Comparison of ENCODE assay signal across 8 mouse cellular contexts in the genomic region with DNA sequence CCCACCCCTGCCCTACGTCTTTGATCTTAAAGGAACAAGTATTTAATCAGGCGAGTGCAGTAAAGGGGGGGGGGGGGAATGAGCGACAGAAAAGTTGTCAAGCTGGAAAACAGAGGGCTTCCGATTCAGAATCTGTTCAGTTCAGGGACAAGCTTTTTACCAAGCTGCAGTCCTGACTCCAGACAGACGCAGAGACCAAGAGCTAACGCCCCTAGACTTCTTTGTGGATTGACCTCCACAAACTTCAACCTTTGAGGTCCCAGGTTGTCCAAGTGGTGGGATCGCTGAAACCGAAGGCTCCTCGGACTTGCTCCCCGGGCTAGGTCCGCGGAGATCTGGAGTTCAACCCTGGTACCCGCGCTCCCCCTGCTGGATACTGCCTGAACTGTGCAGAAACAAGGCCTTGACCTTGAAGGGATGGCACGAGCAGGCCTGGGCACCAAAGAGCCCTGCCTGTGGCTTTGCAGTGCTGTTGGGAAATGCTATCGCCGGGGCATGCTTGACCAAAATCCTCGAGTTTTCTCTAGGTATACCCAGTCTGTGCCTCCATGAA. TPM values are rescaled to one million over a fixed set of nuclear protein-coding genes. Genes with fewer than 3 reads are reported as not detected.
DNase-seq lines count a peak whose midpoint lies in the region; ATAC-seq and TF ChIP-seq lines count a peak whose summit lies in the region.

No protein-coding gene starts in this region.

- H3K79me2 ChIP-seq in MEL (ENCODE audit: control insufficient read depth, insufficient read depth, low read length, poor library complexity): no peaks in the 10 kb centered on the region

- peak; percentile 85 for DNase-seq in MEL (ENCODE audit: low read depth, low spot score)
- DNase-seq in cerebellum, adult 2 months: peak; percentile 83 to 93
- DNase-seq in forebrain, postnatal 0 days: peak; percentile 89
- peak; percentile 95 to 97 for DNase-seq in heart, postnatal 36 days
- DNase-seq in layer of hippocampus, adult 18-20 months (ENCODE audit: low spot score in 2 of 2): peak; percentile 78 to 93
- peak; percentile 84 for DNase-seq in thymus, postnatal 0 days (ENCODE audit: low spot score)

- TF ChIP-seq EP300 in MEL (IDR thresholded peaks at IDR 0.05; ENCODE audit: low read depth in 1 of 2, low read length in 2 of 2): no peak

- peaks cover 0 to 4% of the 10 kb centered on the region in 2 experiments; a peak in 2 of 4 replicates for H3K36me3 ChIP-seq in MEL (ENCODE audit: control insufficient read depth in 1 of 2, insufficient read depth in 2 of 2, low read length in 2 of 2)
- no peaks in the 10 kb centered on the region for H3K36me3 ChIP-seq in forebrain, postnatal 0 days (ENCODE audit: insufficient read depth)
- H3K36me3 ChIP-seq in lung, embryonic 15.5 days: no peaks in the 10 kb centered on the region

- H3K9ac ChIP-seq in MEL (ENCODE audit: control insufficient read depth, low read depth, low read length, poor library complexity, severe bottlenecking): peak overlapping the region; percentile 57
- peak overlapping the region; percentile 68 for H3K9ac ChIP-seq in forebrain, postnatal 0 days
- peak overlapping the region; percentile 24; the same call in 1 of the 2 replicates for H3K9ac ChIP-seq in lung, embryonic 15.5 days

- peak overlapping the region; percentile 65 for H3K4me2 ChIP-seq in forebrain, postnatal 0 days (ENCODE audit: low read depth)
- peak overlapping the region; percentile 68 for H3K4me2 ChIP-seq in lung, embryonic 15.5 days

- peaks cover 0 to 16% of the 10 kb centered on the region in 2 experiments; a peak in 2 of 4 replicates for H3K4me1 ChIP-seq in MEL (ENCODE audit: control insufficient read depth in 1 of 2, insufficient read depth in 2 of 2, low read length in 2 of 2)
- H3K4me1 ChIP-seq in cerebellum, adult 2 months (ENCODE audit: control insufficient read depth, insufficient read depth, low read length): peaks cover 4% of the 10 kb centered on the region; the same call in 1 of the 2 replicates
- H3K4me1 ChIP-seq in forebrain, postnatal 0 days (ENCODE audit: insufficient read depth): peaks cover 12% of the 10 kb centered on the region
- peaks cover 13% of the 10 kb centered on the region for H3K4me1 ChIP-seq in lung, embryonic 15.5 days
- peaks cover 27% of the 10 kb centered on the region for H3K4me1 ChIP-seq in olfactory bulb, adult 2 months (ENCODE audit: control insufficient read depth, insufficient read depth, low read length)

- 5% methylated on average over 18 of the region's 18 CpGs for WGBS in cerebellum, adult 2 months
- 3% methylated on average over 18 of the region's 18 CpGs for WGBS in forebrain, postnatal 0 days
- 3% methylated on average over 18 of the region's 18 CpGs for WGBS in lung, embryonic 15.5 days
- 3% methylated on average over 18 of the region's 18 CpGs for WGBS in olfactory bulb, adult 2 months

- intact Hi-C loops in heart, postnatal 36 days (cut with DNase I): loop anchor here (1.0 to 10.0 kb wide), 2 partner anchors 166 to 270 kb away; no protein-coding TSS in a partner anchor

- H3K27ac ChIP-seq in MEL (ENCODE audit: control insufficient read depth, low read depth, low read length): no peak overlapping the region
- no peak overlapping the region for H3K27ac ChIP-seq in cerebellum, adult 2 months (ENCODE audit: insufficient read depth, low read length)
- H3K27ac ChIP-seq in forebrain, postnatal 0 days (ENCODE audit: low read depth, low read length): peak overlapping the region; percentile 95
- no peak overlapping the region for H3K27ac ChIP-seq in lung, embryonic 15.5 days
- no peak overlapping the region for H3K27ac ChIP-seq in olfactory bulb, adult 2 months (ENCODE audit: insufficient read depth, low read depth, low read length)

- H3K4me3 ChIP-seq in MEL (ENCODE audit: control insufficient read depth in 1 of 2, insufficient read depth in 1 of 2, low read depth in 2 of 2, low read length in 2 of 2): peak overlapping the region; percentile 36 to 70
- H3K4me3 ChIP-seq in cerebellum, adult 2 months (replicated peaks; ENCODE audit: insufficient read depth, low read depth, low read length): no peak overlapping the region
- H3K4me3 ChIP-seq in forebrain, postnatal 0 days (ENCODE audit: low read depth, low read length): peak overlapping the region; percentile 52
- H3K4me3 ChIP-seq in lung, embryonic 15.5 days: peak overlapping the region; percentile 42
- peak overlapping the region; percentile 27 for H3K4me3 ChIP-seq in olfactory bulb, adult 2 months (ENCODE audit: insufficient read depth, low read depth, low read length)

- H3K27me3 ChIP-seq in MEL (ENCODE audit: control insufficient read depth in 1 of 2, insufficient read depth in 2 of 2, low read length in 2 of 2): no peaks in the 10 kb centered on the region
- H3K27me3 ChIP-seq in cerebellum, adult 2 months (ENCODE audit: control insufficient read depth, insufficient read depth, low read length): no peaks in the 10 kb centered on the region
- H3K27me3 ChIP-seq in forebrain, postnatal 0 days (ENCODE audit: insufficient read depth, low read length): peaks cover 3% of the 10 kb centered on the region; the same call in 1 of the 2 replicates
- peaks cover 61% of the 10 kb centered on the region for H3K27me3 ChIP-seq in lung, embryonic 15.5 days

- no peak for TF ChIP-seq POLR2A in MEL (IDR thresholded peaks at IDR 0.05; ENCODE audit: control insufficient read depth in 1 of 2, insufficient read depth in 1 of 2, low read depth in 1 of 2, low read length in 2 of 2, poor library complexity in 1 of 2)
- no peak for TF ChIP-seq POLR2A in cerebellum, adult 2 months (IDR thresholded peaks at IDR 0.05; ENCODE audit: borderline replicate concordance, insufficient read depth, low read length)
- no peak for TF ChIP-seq POLR2A in olfactory bulb, adult 2 months (IDR thresholded peaks at IDR 0.05; ENCODE audit: insufficient read depth, low read depth, low read length)

- TF ChIP-seq CTCF in MEL (IDR thresholded peaks at IDR 0.05 in 2 of 3, conservative IDR thresholded peaks at IDR 0.05 in 1 of 3; ENCODE audit: control insufficient read depth in 1 of 3, insufficient read depth in 1 of 3, low read depth in 2 of 3, low read length in 3 of 3, poor library complexity in 1 of 3, severe bottlenecking in 1 of 3): peak; percentile 85 to 93 (median 89)
- TF ChIP-seq CTCF in cerebellum, adult 2 months (IDR thresholded peaks at IDR 0.05; ENCODE audit: borderline replicate concordance, insufficient read depth, low read depth, low read length): peak; percentile 99
- peak; percentile 96 for TF ChIP-seq CTCF in forebrain, postnatal 0 days (IDR thresholded peaks at IDR 0.05; ENCODE audit: low read depth)
- peak; percentile 95 for TF ChIP-seq CTCF in olfactory bulb, adult 2 months (IDR thresholded peaks at IDR 0.05; ENCODE audit: insufficient read depth, low read depth, low read length)

- ATAC-seq in forebrain, postnatal 0 days: peak; percentile 16; the same call in 1 of the 2 replicates
- peak; percentile 80; the same call in 1 of the 2 replicates for ATAC-seq in lung, embryonic 15.5 days (ENCODE audit: borderline replicate concordance, extremely low read depth, low FRiP score, low TSS enrichment)

- no peaks in the 10 kb centered on the region for H3K9me3 ChIP-seq in MEL (replicated peaks; ENCODE audit: insufficient read depth, low read length)
- no peaks in the 10 kb centered on the region for H3K9me3 ChIP-seq in forebrain, postnatal 0 days (ENCODE audit: low read length)
- no peaks in the 10 kb centered on the region for H3K9me3 ChIP-seq in lung, embryonic 15.5 days

- peak; percentile 85 for TF ChIP-seq RAD21 in MEL (IDR thresholded peaks at IDR 0.05; ENCODE audit: low read depth, low read length)

RNA-seq across cellular contexts. Expression of gene Islr2, which starts 0.4 kb away (rescaled TPM):
- total RNA-seq in MEL (2012; rRNA removed): 0.15 TPM in 1 of 2 replicates, not detected in the other
- under 1 TPM in 1 of 2 experiments, not detected in 1; 0.17 TPM for polyA plus RNA-seq in MEL (2012; ENCODE audit: insufficient read depth in 1 of 2, insufficient read length in 2 of 2, low read depth in 1 of 2, low replicate concordance in 2 of 2, missing spikeins in 1 of 2)
- 1.1 and 1.6 TPM in 2 replicates for polyA plus RNA-seq in cerebellum, adult 2 months (2012; rRNA removed)
- total RNA-seq in forebrain, postnatal 0 days (2014; rRNA removed): 612 and 779 TPM in 2 replicates
- polyA plus RNA-seq in forebrain, postnatal 0 days (2015; fragmentation: Nextera tagmentation; extraction: Ambion mirVana): 54.0 and 58.3 TPM in 2 replicates
- 1 to 10 TPM; 1.4 to 2.3 TPM for total RNA-seq in heart, postnatal 36 days (2021)
- 100 to 1,000 TPM; 113 to 122 TPM for total RNA-seq in layer of hippocampus, adult 18-20 months (2021)
- 0.06 and 0.15 TPM in 2 replicates for polyA plus RNA-seq in lung, embryonic 15.5 days (2015; fragmentation: Nextera tagmentation; extraction: Ambion mirVana)
- polyA plus RNA-seq in olfactory bulb, adult 2 months (2012; ENCODE audit: insufficient read depth, insufficient read length, low replicate concordance, missing spikeins): not detected in 2 replicates
- 0.06 TPM in 1 of 2 replicates, not detected in the other for polyA plus RNA-seq in thymus, postnatal 0 days (2015; fragmentation: Nextera tagmentation; extraction: Ambion mirVana)

RNA-seq across cellular contexts. Expression of gene Islr, which starts 0.4 kb away (rescaled TPM):
- total RNA-seq in MEL (2012; rRNA removed): not detected in 2 replicates
- not detected for polyA plus RNA-seq in MEL (2012; ENCODE audit: insufficient read depth in 1 of 2, insufficient read length in 2 of 2, low read depth in 1 of 2, low replicate concordance in 2 of 2, missing spikeins in 1 of 2)
- polyA plus RNA-seq in cerebellum, adult 2 months (2012; rRNA removed): 6.4 and 12.2 TPM in 2 replicates
- 31.0 and 45.8 TPM in 2 replicates for total RNA-seq in forebrain, postnatal 0 days (2014; rRNA removed)
- polyA plus RNA-seq in forebrain, postnatal 0 days (2015; fragmentation: Nextera tagmentation; extraction: Ambion mirVana): 27.4 and 32.2 TPM in 2 replicates
- 10 to 100 TPM; 28.5 to 30.4 TPM for total RNA-seq in heart, postnatal 36 days (2021)
- 10 to 100 TPM; 10.1 to 15.5 TPM for total RNA-seq in layer of hippocampus, adult 18-20 months (2021)
- 89.5 and 89.6 TPM in 2 replicates for polyA plus RNA-seq in lung, embryonic 15.5 days (2015; fragmentation: Nextera tagmentation; extraction: Ambion mirVana)
- polyA plus RNA-seq in olfactory bulb, adult 2 months (2012; ENCODE audit: insufficient read depth, insufficient read length, low replicate concordance, missing spikeins): not detected in 2 replicates
- 11.5 and 14.7 TPM in 2 replicates for polyA plus RNA-seq in thymus, postnatal 0 days (2015; fragmentation: Nextera tagmentation; extraction: Ambion mirVana)

RNA-seq across cellular contexts. Expression of gene Pml, which starts 45.1 kb away (rescaled TPM):
- 19.3 and 25.2 TPM in 2 replicates for total RNA-seq in MEL (2012; rRNA removed)
- 10 to 100 TPM in 1 of 2 experiments, not detected in 1; 56.6 TPM for polyA plus RNA-seq in MEL (2012; ENCODE audit: insufficient read depth in 1 of 2, insufficient read length in 2 of 2, low read depth in 1 of 2, low replicate concordance in 2 of 2, missing spikeins in 1 of 2)
- polyA plus RNA-seq in cerebellum, adult 2 months (2012; rRNA removed): 9.9 and 12.2 TPM in 2 replicates
- 3.4 and 4.8 TPM in 2 replicates for total RNA-seq in forebrain, postnatal 0 days (2014; rRNA removed)
- polyA plus RNA-seq in forebrain, postnatal 0 days (2015; fragmentation: Nextera tagmentation; extraction: Ambion mirVana): 2.6 and 3.7 TPM in 2 replicates
- 1 to 10 TPM; 8.3 to 9.5 TPM for total RNA-seq in heart, postnatal 36 days (2021)
- total RNA-seq in layer of hippocampus, adult 18-20 months (2021): 10 to 100 TPM; 13.2 to 15.8 TPM
- 19.6 and 20.2 TPM in 2 replicates for polyA plus RNA-seq in lung, embryonic 15.5 days (2015; fragmentation: Nextera tagmentation; extraction: Ambion mirVana)
- polyA plus RNA-seq in olfactory bulb, adult 2 months (2012; ENCODE audit: insufficient read depth, insufficient read length, low replicate concordance, missing spikeins): not detected in 2 replicates
- 17.8 and 18.3 TPM in 2 replicates for polyA plus RNA-seq in thymus, postnatal 0 days (2015; fragmentation: Nextera tagmentation; extraction: Ambion mirVana)

RNA-seq across cellular contexts. Expression of gene Stoml1, which starts 48.4 kb away (rescaled TPM):
- 5.9 and 6.4 TPM in 2 replicates for total RNA-seq in MEL (2012; rRNA removed)
- polyA plus RNA-seq in MEL (2012; ENCODE audit: insufficient read depth in 1 of 2, insufficient read length in 2 of 2, low read depth in 1 of 2, low replicate concordance in 2 of 2, missing spikeins in 1 of 2): 1 to 10 TPM in 1 of 2 experiments, not detected in 1; 8.7 TPM
- polyA plus RNA-seq in cerebellum, adult 2 months (2012; rRNA removed): 98.3 and 99.1 TPM in 2 replicates
- total RNA-seq in forebrain, postnatal 0 days (2014; rRNA removed): 148 and 149 TPM in 2 replicates
- 142 and 144 TPM in 2 replicates for polyA plus RNA-seq in forebrain, postnatal 0 days (2015; fragmentation: Nextera tagmentation; extraction: Ambion mirVana)
- total RNA-seq in heart, postnatal 36 days (2021): 10 to 100 TPM; 10.2 to 10.4 TPM
- total RNA-seq in layer of hippocampus, adult 18-20 months (2021): 10 to 100 TPM; 77.5 to 80.3 TPM
- polyA plus RNA-seq in lung, embryonic 15.5 days (2015; fragmentation: Nextera tagmentation; extraction: Ambion mirVana): 30.1 and 30.3 TPM in 2 replicates
- polyA plus RNA-seq in olfactory bulb, adult 2 months (2012; ENCODE audit: insufficient read depth, insufficient read length, low replicate concordance, missing spikeins): not detected in 2 replicates
- polyA plus RNA-seq in thymus, postnatal 0 days (2015; fragmentation: Nextera tagmentation; extraction: Ambion mirVana): 48.3 and 55.1 TPM in 2 replicates

Comparison
In these comparisons a context has a peak if more than half of its experiments do, and no peak if none do; other contexts are left out.
1. RNA of gene Islr2, which starts 0.4 kb away (polyA plus RNA-seq): 54.0 to 58.3 TPM in forebrain, postnatal 0 days; 1.1 to 1.6 TPM in cerebellum, adult 2 months, 0.17 TPM in MEL, 0.06 to 0.15 TPM in lung, embryonic 15.5 days, not detected in olfactory bulb, adult 2 months and 0.06 TPM in thymus, postnatal 0 days; every median in the first group is over 10 times any median in the second.
2. Peak in every context shown above with its lines, with median percentiles within 50 percentile points of each other: DNase-seq, H3K9ac ChIP-seq and CTCF ChIP-seq.